Comparison of ENCODE assay signal across 14 mouse cellular contexts in genomic region chr6:82549270-82549669, GRCm38 (mm10).
DNase-seq lines count a peak whose midpoint lies in the region; ATAC-seq and TF ChIP-seq lines count a peak whose summit lies in the region.
"Had no signal": no experiment of that assay in that cellular context is flagged by ENCODE, and none has a peak within 500 bp of the region (broad histone marks: within the 10 kb centered on the region; RNA-seq: fewer than 3 reads in every experiment).

No protein-coding gene starts in this region.

- DNase-seq in kidney, postnatal 14 days = peak; percentile 8
- no peak for DNase-seq in kidney, postnatal 25 days
- DNase-seq in 3T3-L1 (ENCODE audit: low read depth, low spot score) (peak; percentile 20), 416B (ENCODE audit: low read depth) (peak; percentile 8)
- DNase-seq in brain, embryonic 14.5 days (ENCODE audit: low read depth) = no peak
- no peak for DNase-seq in midbrain, embryonic 11.5 days (ENCODE audit: low spot score, missing footprints)
- DNase-seq in right cerebral cortex, postnatal 25 days = no peak
- DNase-seq: cerebellum, adult 18-20 months; left cerebral cortex, postnatal 4 days; right cerebral cortex, adult 18-20 months had no signal

- no peak for ATAC-seq in midbrain, embryonic 11.5 days (ENCODE audit: low FRiP score)
- ATAC-seq: intestine, embryonic 15.5 days had no signal

- no peak overlapping the region for H3K4me3 ChIP-seq in midbrain, embryonic 11.5 days (ENCODE audit: low read depth, low read length)
- H3K4me3 ChIP-seq: embryonic facial prominence, embryonic 10.5 days; forebrain, embryonic 10.5 days; intestine, embryonic 15.5 days; neural tube, embryonic 15.5 days had no signal

- no peak overlapping the region for H3K4me2 ChIP-seq in midbrain, embryonic 11.5 days
- H3K4me2 ChIP-seq: intestine, embryonic 15.5 days; neural tube, embryonic 15.5 days had no signal

- no peak overlapping the region for H3K9ac ChIP-seq in midbrain, embryonic 11.5 days (ENCODE audit: low read length)
- H3K9ac ChIP-seq: intestine, embryonic 15.5 days; neural tube, embryonic 15.5 days had no signal

- 69% methylated on average over 3 of the region's 3 CpGs for WGBS in midbrain, embryonic 11.5 days

- no peaks in the 10 kb centered on the region for H3K36me3 ChIP-seq in midbrain, embryonic 11.5 days (ENCODE audit: control insufficient read depth, insufficient read depth, low read length)
- H3K36me3 ChIP-seq: embryonic facial prominence, embryonic 10.5 days; forebrain, embryonic 10.5 days; intestine, embryonic 15.5 days; neural tube, embryonic 15.5 days had no signal

- no peaks in the 10 kb centered on the region for H3K4me1 ChIP-seq in midbrain, embryonic 11.5 days (ENCODE audit: control insufficient read depth, insufficient read depth, low read length)
- H3K4me1 ChIP-seq: embryonic facial prominence, embryonic 10.5 days; forebrain, embryonic 10.5 days; intestine, embryonic 15.5 days had no signal

- no peaks in the 10 kb centered on the region; the same call in 1 of the 2 replicates for H3K9me3 ChIP-seq in midbrain, embryonic 11.5 days (ENCODE audit: control insufficient read depth, low read length)
- H3K9me3 ChIP-seq: intestine, embryonic 15.5 days had no signal

- TF ChIP-seq POLR2A in brain, embryonic 14.5 days (IDR thresholded peaks at IDR 0.05; ENCODE audit: borderline replicate concordance, extremely low read depth, insufficient read depth, insufficient read length, poor library complexity, severe bottlenecking) = no peak

- H3K27me3 ChIP-seq in midbrain, embryonic 11.5 days (ENCODE audit: control insufficient read depth, insufficient read depth, low read length) = no peaks in the 10 kb centered on the region
- H3K27me3 ChIP-seq: intestine, embryonic 15.5 days; neural tube, embryonic 15.5 days had no signal

- no peak overlapping the region for H3K27ac ChIP-seq in midbrain, embryonic 11.5 days (ENCODE audit: low read depth, low read length)
- H3K27ac ChIP-seq: embryonic facial prominence, embryonic 10.5 days; forebrain, embryonic 10.5 days; intestine, embryonic 15.5 days; neural tube, embryonic 15.5 days had no signal

- peak; percentile 27; the same call in 1 of the 2 replicates for TF ChIP-seq CTCF in brain, embryonic 14.5 days (IDR thresholded peaks at IDR 0.05; ENCODE audit: borderline replicate concordance, extremely low read depth, insufficient read depth, insufficient read length)

Comparison
In these comparisons a context has a peak if more than half of its experiments do, and no peak if none do; other contexts are left out.
1. DNase-seq: peak in kidney, postnatal 14 days (single experiment), 3T3-L1 (single experiment) and 416B (single experiment); none in kidney, postnatal 25 days (0 of 2), brain, embryonic 14.5 days (single experiment), midbrain, embryonic 11.5 days (single experiment) and right cerebral cortex, postnatal 25 days (single experiment).